Mouse (Mus musculus) hindbrain, embryonic 14.5 days (tissue): ENCODE data around the gene Gfap. TPM values are rescaled to one million over a fixed set of nuclear protein-coding genes. Genes with fewer than 3 reads are reported as not detected.

Experiments
- ATAC-seq: fragments of 200-750 bp; cut with Nextera tagmentation; 2 replicates; pipeline ENCODE4 v1.8.0; 2017; ENCODE audit warnings: moderate number of reproducible peaks, mild to moderate bottlenecking, moderate TSS enrichment, moderate library complexity; ENCODE audit not compliant: low FRiP score
- DNase-seq: peaks from one replicate; pipeline ENCODE4 v3.0.0-alpha.2; 2015; ENCODE audit warnings: low spot score
- H3K27ac ChIP-seq: fragments of 300-500 bp; sonication (generic); 2 replicates; pipeline ENCODE4 v1.5.1; 2014; ENCODE audit warnings: mild to moderate bottlenecking, moderate library complexity
- H3K27me3 ChIP-seq: fragments of 300-500 bp; sonication (generic); 2 replicates; pipeline ENCODE4 v1.6.1; 2014; ENCODE audit warnings: mild to moderate bottlenecking, low read length, mixed read lengths; ENCODE audit not compliant: control insufficient read depth, insufficient read depth
- H3K36me3 ChIP-seq: fragments of 300-500 bp; sonication (generic); replicated peaks from 2 replicates; pipeline ENCODE4 v1.6.1; 2014; ENCODE audit not compliant: control insufficient read depth, insufficient read depth
- H3K4me1 ChIP-seq: fragments of 300-500 bp; sonication (generic); replicated peaks from 2 replicates; pipeline ENCODE4 v1.6.1; 2014; ENCODE audit warnings: antibody characterized with exemption, low read length, mixed read lengths; ENCODE audit not compliant: control insufficient read depth, insufficient read depth
- H3K4me2 ChIP-seq: fragments of 300-500 bp; sonication (generic); replicated peaks from 2 replicates; pipeline ENCODE4 v1.6.1; 2014; ENCODE audit warnings: mild to moderate bottlenecking, moderate library complexity
- H3K4me3 ChIP-seq: fragments of 300-500 bp; sonication (generic); replicated peaks from 2 replicates; pipeline ENCODE4 v1.5.1; 2014; ENCODE audit warnings: mild to moderate bottlenecking, low read length
- H3K9ac ChIP-seq: fragments of 300-500 bp; sonication (generic); 2 replicates; pipeline ENCODE4 v1.6.1; 2014
- H3K9me3 ChIP-seq: fragments of 300-500 bp; sonication (generic); 2 replicates; pipeline ENCODE4 v1.6.1; 2016; ENCODE audit warnings: low read length; ENCODE audit not compliant: control insufficient read depth
- WGBS: fragments of 180-500 bp; shearing (Covaris S2); extraction: QIAGEN DNeasy Blood & Tissue Kit; methylation state at CpG from one replicate; pipeline ENCODE4 v1.1.7; 2014; 5-methylcytosine and 5-hydroxymethylcytosine counted together
- polyA plus RNA-seq: library from polyadenylated mRNA; unstranded; fragments of >200 nt; fragmentation: Nextera tagmentation; extraction: Ambion mirVana; gene quantifications from 2 replicates; pipeline ENCODE4 v1.2.1, GENCODE M21; 2014

Gene Gfap
- polyA plus RNA-seq, 1 experiment from 2014 or later, result 0.66 TPM

GRCm38 (mm10) chr11:102937529-102938182, 36.9 kb upstream of the Gfap start:
- WGBS, result 47% methylated on average over 3 of the region's 3 CpGs
- ATAC-seq, result peak; percentile 51; the same call in 1 of the 2 replicates

GRCm38 (mm10) chr11:102936272-102936671, 35.6 kb upstream of the Gfap start:
- Histone ChIP-seq H3K36me3 (no peaks in the 10 kb centered on the region), H3K9ac (no peak overlapping the region), H3K4me1 (peaks cover 24% of the 10 kb centered on the region; the same call in 1 of the 2 replicates), H3K27ac (no peak overlapping the region), H3K4me2 (no peak overlapping the region), H3K4me3 (no peak overlapping the region), H3K27me3 (peaks cover 10% of the 10 kb centered on the region; the same call in 1 of the 2 replicates), H3K9me3 (no peaks in the 10 kb centered on the region)
- 29% methylated on average over 4 of the region's 4 CpGs for WGBS
- ATAC-seq (no peak), DNase-seq (no peak)

More at GRCm38 (mm10) chr11:102937529-102938182, 36.9 kb upstream of the Gfap start:
- Histone ChIP-seq H3K4me2 (no peak overlapping the region), H3K27me3 (peaks cover 15% of the 10 kb centered on the region; the same call in 1 of the 2 replicates), H3K9ac (no peak overlapping the region), H3K36me3 (no peaks in the 10 kb centered on the region), H3K4me1 (peaks cover 24% of the 10 kb centered on the region; the same call in 1 of the 2 replicates), H3K27ac (no peak overlapping the region), H3K4me3 (no peak overlapping the region), H3K9me3 (no peaks in the 10 kb centered on the region)
- DNase-seq, result no peak

GRCm38 (mm10) chr11:102930672-102931071, 30.0 kb upstream of the Gfap start:
- no peak overlapping the region for H3K4me2 ChIP-seq
- DNase-seq (no peak), ATAC-seq (no peak)
- H3K27me3 ChIP-seq, result no peaks in the 10 kb centered on the region
- H3K4me3 ChIP-seq, result no peak overlapping the region
- H3K27ac ChIP-seq, result no peak overlapping the region
- H3K9me3 ChIP-seq, result no peaks in the 10 kb centered on the region
- 90% methylated on average over 10 of the region's 10 CpGs for whole genome bisulfite sequencing
- H3K9ac ChIP-seq, result no peak overlapping the region
- no peaks in the 10 kb centered on the region for H3K4me1 ChIP-seq
- H3K36me3 ChIP-seq, result no peaks in the 10 kb centered on the region

GRCm38 (mm10) chr11:102925351-102925717, 24.6 kb upstream of the Gfap start:
- peak overlapping the region; percentile 47 for H3K4me3 ChIP-seq
- H3K9ac ChIP-seq, result peak overlapping the region; percentile 53; the same call in 1 of the 2 replicates
- H3K27me3 ChIP-seq, result no peaks in the 10 kb centered on the region
- peak; percentile 63 for DNase-seq
- H3K4me2 ChIP-seq, result peak overlapping the region; percentile 75
- ATAC-seq, result peak; percentile 17; the same call in 1 of the 2 replicates
- H3K4me1 ChIP-seq, result peaks cover 13% of the 10 kb centered on the region
- no peaks in the 10 kb centered on the region for H3K36me3 ChIP-seq
- 2% methylated on average over 10 of the region's 10 CpGs for WGBS
- H3K27ac ChIP-seq, result peak overlapping the region; percentile 71
- no peaks in the 10 kb centered on the region for H3K9me3 ChIP-seq

- Histone ChIP-seq H3K9me3 (no peaks in the 10 kb centered on the region), H3K27me3 (no peaks in the 10 kb centered on the region), H3K36me3 (no peaks in the 10 kb centered on the region), H3K4me2 (peak within 1 kb of the TSS; percentile 75), H3K4me1 (peaks cover 13% of the 10 kb centered on the region), H3K9ac (peak within 1 kb of the TSS; percentile 53; the same call in 1 of the 2 replicates), H3K4me3 (peak within 1 kb of the TSS; percentile 47), H3K27ac (peak within 1 kb of the TSS; percentile 71)
- under 1% methylated on average over 62 of the region's 62 CpGs for WGBS
- DNase-seq, result peak; percentile 95
- peak; percentile 90 for ATAC-seq
Measured at GRCm38 (mm10) chr11:102924557-102925350, 24.0 kb upstream of the Gfap start, which contains the start of gene Kif18b. TSS of gene Kif18b (minus strand) at chr11:102925124.

- DNase-seq (no peak), ATAC-seq (no peak)
- H3K4me3 ChIP-seq, result no peak overlapping the region
- H3K27me3 ChIP-seq, result no peaks in the 10 kb centered on the region
- no peak overlapping the region for H3K4me2 ChIP-seq
- 49% methylated on average over 6 of the region's 6 CpGs for WGBS
- no peak overlapping the region for H3K27ac ChIP-seq
- peaks cover 13% of the 10 kb centered on the region for H3K4me1 ChIP-seq
- 0 out of 2 replicates have a peak overlapping the region, but pooled peaks have one; percentile 2 for H3K9ac ChIP-seq
- no peaks in the 10 kb centered on the region for H3K36me3 ChIP-seq
- no peaks in the 10 kb centered on the region for H3K9me3 ChIP-seq
Measured at GRCm38 (mm10) chr11:102921491-102921890, 20.8 kb upstream of the Gfap start.

- no peak overlapping the region for H3K27ac ChIP-seq
- WGBS, result 83% methylated on average over 4 of the region's 4 CpGs
- no peaks in the 10 kb centered on the region for H3K27me3 ChIP-seq
- DNase-seq (no peak), ATAC-seq (no peak)
- H3K4me3 ChIP-seq, result no peak overlapping the region
- no peaks in the 10 kb centered on the region for H3K36me3 ChIP-seq
- H3K9ac ChIP-seq, result no peak overlapping the region
- no peaks in the 10 kb centered on the region for H3K9me3 ChIP-seq
- H3K4me2 ChIP-seq, result no peak overlapping the region
- H3K4me1 ChIP-seq, result peaks cover 7% of the 10 kb centered on the region
Measured at GRCm38 (mm10) chr11:102918077-102918476, 17.4 kb upstream of the Gfap start.

- H3K4me3 ChIP-seq, result no peak overlapping the region
- H3K4me1 ChIP-seq, result no peaks in the 10 kb centered on the region
- H3K9me3 ChIP-seq, result no peaks in the 10 kb centered on the region
- ATAC-seq (no peak), DNase-seq (no peak)
- H3K27me3 ChIP-seq, result no peaks in the 10 kb centered on the region
- H3K4me2 ChIP-seq, result no peak overlapping the region
- no peak overlapping the region for H3K9ac ChIP-seq
- 94% methylated on average over 9 of the region's 9 CpGs for WGBS
- H3K36me3 ChIP-seq, result no peaks in the 10 kb centered on the region
- H3K27ac ChIP-seq, result no peak overlapping the region
Measured at GRCm38 (mm10) chr11:102915380-102915779, 14.7 kb upstream of the Gfap start.

- DNase-seq (no peak), ATAC-seq (no peak)
- Histone ChIP-seq H3K9ac (no peak overlapping the region), H3K4me3 (no peak overlapping the region), H3K27me3 (no peaks in the 10 kb centered on the region), H3K36me3 (no peaks in the 10 kb centered on the region), H3K27ac (no peak overlapping the region), H3K4me2 (no peak overlapping the region), H3K4me1 (no peaks in the 10 kb centered on the region), H3K9me3 (no peaks in the 10 kb centered on the region)
- WGBS, result 60% methylated on average over 7 of the region's 7 CpGs
Measured at GRCm38 (mm10) chr11:102911376-102911775, 10.7 kb upstream of the Gfap start.
